Mouse (Mus musculus) heart, postnatal 0 days (tissue): ENCODE results near the gene Slx4ip. TPM values are rescaled to one million over a fixed set of nuclear protein-coding genes. Genes with fewer than 3 reads are reported as not detected.

Source experiments
- ATAC-seq: fragments of 200-750 bp; cut with Nextera tagmentation; 2 replicates; pipeline ENCODE4 v1.8.0; 2017; ENCODE audit warnings: low read depth, moderate number of reproducible peaks, moderate library complexity; ENCODE audit not compliant: insufficient read depth
- DNase-seq: peaks from one replicate; pipeline ENCODE4 v3.0.0-alpha.2; 2016; ENCODE audit warnings: low spot score
- H3K27ac ChIP-seq: fragments of 300-500 bp; sonication (generic); 2 replicates; pipeline ENCODE4 v1.5.1; 2014; ENCODE audit warnings: low read depth, mild to moderate bottlenecking
- H3K27me3 ChIP-seq: fragments of 300-500 bp; sonication (generic); 2 replicates; pipeline ENCODE4 v1.6.1; 2014; ENCODE audit warnings: low read length, mixed read lengths; ENCODE audit not compliant: control insufficient read depth, insufficient read depth
- H3K36me3 ChIP-seq: fragments of 300-500 bp; sonication (generic); replicated peaks from 2 replicates; pipeline ENCODE4 v1.6.1; 2014; ENCODE audit warnings: low read length, mixed read lengths; ENCODE audit not compliant: control insufficient read depth, insufficient read depth
- H3K4me1 ChIP-seq: fragments of 300-500 bp; sonication (generic); 2 replicates; pipeline ENCODE4 v1.6.1; 2014; ENCODE audit warnings: antibody characterized with exemption; ENCODE audit not compliant: control insufficient read depth, insufficient read depth
- H3K4me2 ChIP-seq: fragments of 300-500 bp; sonication (generic); 2 replicates; pipeline ENCODE4 v1.6.1; 2014; ENCODE audit warnings: low read depth, mild to moderate bottlenecking, low read length, moderate library complexity
- H3K4me3 ChIP-seq: fragments of 300-500 bp; sonication (generic); 2 replicates; pipeline ENCODE4 v1.5.1; 2014; ENCODE audit warnings: low read depth, low read length
- H3K9ac ChIP-seq: fragments of 300-500 bp; sonication (generic); replicated peaks from 2 replicates; pipeline ENCODE4 v1.6.1; 2014; ENCODE audit warnings: low read depth, low read length, mixed read lengths
- H3K9me3 ChIP-seq: fragments of 300-500 bp; sonication (generic); replicated peaks from 2 replicates; pipeline ENCODE4 v1.6.1; 2016; ENCODE audit warnings: low read length; ENCODE audit not compliant: control insufficient read depth
- CTCF ChIP-seq: IDR thresholded peaks from 2 replicates; pipeline ENCODE4 v1.5.1; 2016; ENCODE audit warnings: antibody characterized with exemption, control low read depth, low read depth
- EP300 ChIP-seq: IDR thresholded peaks from 2 replicates; pipeline ENCODE4 v1.6.1; 2016; ENCODE audit warnings: antibody characterized with exemption, low read depth
- WGBS: fragments of 180-500 bp; shearing (Covaris S2); extraction: QIAGEN DNeasy Blood & Tissue Kit; methylation state at CpG from one replicate; pipeline ENCODE4 v1.1.7; 2014; 5-methylcytosine and 5-hydroxymethylcytosine counted together
- polyA plus RNA-seq: library from polyadenylated mRNA; unstranded; fragments of >200 nt; fragmentation: Nextera tagmentation; extraction: Ambion mirVana; gene quantifications from 2 replicates; pipeline ENCODE4 v1.2.1, GENCODE M21; 2015
- total RNA-seq: library from RNA; depleted of rRNA; stranded (reverse); fragments of >200 nt; gene quantifications from 2 replicates; pipeline ENCODE4 v1.2.3, GENCODE M21; 2014; ENCODE audit warnings: low replicate concordance

Slx4ip gene
- total and polyA plus RNA-seq, 2 experiments from 2014 or later, result 1.2 to 2.1 TPM

- Histone ChIP-seq H3K9ac (no peak overlapping the region), H3K9me3 (no peaks in the 10 kb centered on the region), H3K27me3 (no peaks in the 10 kb centered on the region), H3K4me3 (no peak overlapping the region), H3K36me3 (no peaks in the 10 kb centered on the region), H3K4me2 (no peak overlapping the region), H3K27ac (no peak overlapping the region), H3K4me1 (peaks cover 12% of the 10 kb centered on the region; the same call in 1 of the 2 replicates)
- ATAC-seq (no peak), DNase-seq (no peak)
- TF ChIP-seq EP300 (no peak), CTCF (no peak)
- 58% methylated on average over 1 of the region's 1 CpGs for WGBS
Observed at GRCm38 (mm10) chr2:136952238-136952637, 61.2 kb downstream of the Slx4ip start.

- ATAC-seq, result no peak
- WGBS, result 59% methylated on average over 9 of the region's 9 CpGs
- H3K4me2 ChIP-seq, result no peak overlapping the region
- H3K27ac ChIP-seq, result no peak overlapping the region
- H3K27me3 ChIP-seq, result no peaks in the 10 kb centered on the region
- no peak overlapping the region for H3K4me3 ChIP-seq
- H3K9me3 ChIP-seq, result no peaks in the 10 kb centered on the region
- no peaks in the 10 kb centered on the region; the same call in 1 of the 2 replicates for H3K4me1 ChIP-seq
- DNase-seq, result no peak
- H3K36me3 ChIP-seq, result no peaks in the 10 kb centered on the region
- H3K9ac ChIP-seq, result no peak overlapping the region
- no peak for TF ChIP-seq EP300
- no peak for TF ChIP-seq CTCF
Observed at GRCm38 (mm10) chr2:136955726-136956571, 64.9 kb downstream of the Slx4ip start.

DNA sequence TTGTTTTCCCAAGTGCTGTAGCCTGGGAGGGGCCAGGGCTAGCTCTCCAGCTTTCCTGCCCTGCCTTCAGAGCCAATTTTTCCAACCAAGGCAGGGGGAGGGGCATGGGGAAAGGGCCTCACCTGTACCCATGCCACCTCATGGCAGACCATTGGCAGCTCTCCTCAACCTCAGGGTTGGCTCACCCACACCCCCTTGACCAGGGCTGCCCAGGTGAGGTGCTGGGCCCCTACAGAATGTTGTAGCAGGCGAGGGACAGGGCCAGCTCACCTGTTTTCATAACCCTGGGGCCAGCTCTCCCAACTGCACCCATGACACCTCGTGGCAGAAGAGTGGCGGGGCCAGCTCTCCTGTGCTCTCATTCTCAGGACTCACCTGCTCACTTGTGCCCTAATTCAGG, 67.7 kb downstream of the Slx4ip start:
- no peak for ATAC-seq
- Histone ChIP-seq H3K36me3 (no peaks in the 10 kb centered on the region), H3K4me2 (no peak overlapping the region), H3K27me3 (no peaks in the 10 kb centered on the region), H3K4me3 (no peak overlapping the region), H3K9me3 (no peaks in the 10 kb centered on the region), H3K9ac (no peak overlapping the region), H3K27ac (no peak overlapping the region), H3K4me1 (no peaks in the 10 kb centered on the region; the same call in 1 of the 2 replicates)
- 81% methylated on average over 3 of the region's 3 CpGs for WGBS
- no peak for DNase-seq
- TF ChIP-seq CTCF (no peak), EP300 (no peak)

GRCm38 (mm10) chr2:136975774-136976173, 84.8 kb downstream of the Slx4ip start:
- H3K36me3 ChIP-seq, result no peaks in the 10 kb centered on the region
- H3K27ac ChIP-seq, result no peak overlapping the region
- H3K9me3 ChIP-seq, result no peaks in the 10 kb centered on the region
- no peak overlapping the region for H3K4me3 ChIP-seq
- no peak overlapping the region for H3K4me2 ChIP-seq
- no peak for ATAC-seq
- no peak overlapping the region for H3K9ac ChIP-seq
- H3K4me1 ChIP-seq, result no peaks in the 10 kb centered on the region
- TF ChIP-seq EP300, result no peak
- TF ChIP-seq CTCF, result no peak
- no peaks in the 10 kb centered on the region for H3K27me3 ChIP-seq
- WGBS, result 69% methylated on average over 1 of the region's 1 CpGs
- DNase-seq, result no peak

DNA sequence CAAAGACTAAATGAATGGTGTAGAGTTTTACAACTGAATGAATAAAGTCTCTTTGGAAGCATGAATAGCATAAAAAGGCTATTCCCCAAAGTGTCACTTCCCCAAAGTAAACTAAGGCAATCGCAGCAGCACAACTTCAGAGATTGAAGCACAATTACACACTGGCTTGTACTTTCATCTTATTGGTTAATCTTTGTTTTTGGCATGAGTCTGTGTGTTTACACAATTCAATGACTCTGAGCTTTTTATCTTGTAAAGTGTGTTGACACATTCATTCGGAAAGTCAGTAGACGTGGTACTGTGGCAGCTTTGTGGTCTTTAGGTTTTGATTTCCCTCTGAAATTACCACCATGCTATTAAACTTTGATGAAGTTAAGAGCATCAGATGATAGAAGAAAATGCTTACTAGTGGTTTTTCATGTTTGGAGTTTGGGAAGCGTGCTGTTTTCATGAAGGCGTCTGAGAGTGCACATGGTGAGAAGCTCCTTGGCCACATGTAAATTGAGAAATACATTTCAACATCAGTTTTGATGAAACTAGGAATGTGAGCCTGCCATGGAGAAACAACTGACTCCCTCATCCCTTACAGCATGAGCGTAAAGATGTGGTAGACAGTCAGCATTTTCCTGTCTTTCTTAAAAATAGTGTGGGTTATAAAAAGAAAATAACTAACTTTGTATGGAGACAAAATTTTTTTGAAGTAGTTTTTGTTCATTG, 88.2 kb downstream of the Slx4ip start:
- Histone ChIP-seq H3K9ac (no peak overlapping the region), H3K4me3 (no peak overlapping the region), H3K4me1 (no peaks in the 10 kb centered on the region), H3K27ac (no peak overlapping the region), H3K36me3 (no peaks in the 10 kb centered on the region), H3K9me3 (no peaks in the 10 kb centered on the region), H3K27me3 (no peaks in the 10 kb centered on the region), H3K4me2 (no peak overlapping the region)
- TF ChIP-seq CTCF (no peak), EP300 (no peak)
- DNase-seq (no peak), ATAC-seq (no peak)
- WGBS, result 84% methylated on average over 6 of the region's 6 CpGs
